Mouse (Mus musculus) R1 (cell line): ENCODE measurements at regions not wholly inside any gene's neighbourhood (a gene's known extent, or its start where the extent isn't known, plus 50 kb on each side); places are given as distances from the start of the nearest gene placed in this dataset.

Experiments used
- DNase-seq: peaks from one replicate; pipeline ENCODE4 v3.0.0-alpha.2; 2018; ENCODE audit warnings: low read depth, low spot score

- no peak for DNase-seq
These were observed 120.2 kb upstream of the Rreb1 start for GRCm38 (mm10) chr13:37658034-37658433.

- DNase-seq = no peak
These were observed 119.7 kb upstream of the Rreb1 start for GRCm38 (mm10) chr13:37658519-37658918.

- no peak for DNase-seq
These were observed 118.1 kb upstream of the Rreb1 start for GRCm38 (mm10) chr13:37660083-37660482.

- peak; percentile 10 for DNase-seq
These were observed 117.5 kb upstream of the Rreb1 start for GRCm38 (mm10) chr13:37660668-37661067.

GRCm38 (mm10) chr13:37664116-37664515 is 114.1 kb upstream of the Rreb1 start:
- no peak for DNase-seq

GRCm38 (mm10) chr13:37666207-37667003 is 111.8 kb upstream of the Rreb1 start:
- peak; percentile 21 for DNase-seq

- no peak for DNase-seq
These were observed 110.8 kb upstream of the Rreb1 start for GRCm38 (mm10) chr13:37667386-37667785.

- DNase-seq = no peak
These were observed 110.3 kb upstream of the Rreb1 start for GRCm38 (mm10) chr13:37667871-37668270.

- no peak for DNase-seq
These were observed 107.1 kb upstream of the Rreb1 start for GRCm38 (mm10) chr13:37671109-37671508.

GRCm38 (mm10) chr13:37674676-37675350 is 103.4 kb upstream of the Rreb1 start:
- peak; percentile 10 for DNase-seq

GRCm38 (mm10) chr13:37675718-37676117 is 102.5 kb upstream of the Rreb1 start:
- DNase-seq = no peak

- no peak for DNase-seq
These were observed 101.3 kb upstream of the Rreb1 start for GRCm38 (mm10) chr13:37676912-37677311.

GRCm38 (mm10) chr13:37678251-37678650 is 99.9 kb upstream of the Rreb1 start:
- DNase-seq = no peak

- no peak for DNase-seq
These were observed 99.4 kb upstream of the Rreb1 start for GRCm38 (mm10) chr13:37678772-37679171.

- DNase-seq = peak; percentile 43
These were observed 97.2 kb upstream of the Rreb1 start for GRCm38 (mm10) chr13:37680837-37681619.

GRCm38 (mm10) chr13:37683045-37683679 is 95.0 kb upstream of the Rreb1 start:
- no peak for DNase-seq

GRCm38 (mm10) chr13:37685617-37686016 is 92.6 kb upstream of the Rreb1 start:
- DNase-seq = no peak

- DNase-seq = no peak
These were observed 92.1 kb upstream of the Rreb1 start for GRCm38 (mm10) chr13:37686109-37686508.

- DNase-seq = no peak
These were observed 88.9 kb upstream of the Rreb1 start for GRCm38 (mm10) chr13:37689127-37689777.

GRCm38 (mm10) chr13:37691855-37692445 is 86.2 kb upstream of the Rreb1 start:
- no peak for DNase-seq

- no peak for DNase-seq
These were observed 84.6 kb upstream of the Rreb1 start for GRCm38 (mm10) chr13:37693617-37694016.
